Mouse (Mus musculus): ENCODE measurements around the gene Krt81. TPM values are rescaled to one million over a fixed set of nuclear protein-coding genes. Genes with fewer than 3 reads are reported as not detected.

The Krt81 gene
- polyA plus RNA-seq (2015; fragmentation: Nextera tagmentation; extraction: Ambion mirVana) = not detected in 2 replicates

GRCm38 (mm10) chr15:101463651-101464050 lies at the start of gene Krt81:
TSS of gene Krt81 (minus strand) at chr15:101463751.
- Histone ChIP-seq H3K27me3 (replicated peaks; ENCODE audit: insufficient read depth, low read length) (no peaks in the 10 kb centered on the region), H3K27ac (ENCODE audit: low read length) (no peak within 1 kb of the TSS), H3K4me2 (replicated peaks; ENCODE audit: low read depth, low read length) (no peak within 1 kb of the TSS), H3K36me3 (ENCODE audit: insufficient read depth, low read length) (no peaks in the 10 kb centered on the region), H3K9me3 (ENCODE audit: low read length) (no peaks in the 10 kb centered on the region), H3K9ac (replicated peaks; ENCODE audit: low read depth) (no peak within 1 kb of the TSS), H3K4me1 (ENCODE audit: insufficient read depth, low read depth, low read length) (no peaks in the 10 kb centered on the region), H3K4me3 (ENCODE audit: low read depth, low read length) (no peak within 1 kb of the TSS)
- ATAC-seq (no peak), DNase-seq (ENCODE audit: low spot score) (no peak)
- TF ChIP-seq EP300 (IDR thresholded peaks at IDR 0.05) (no peak), CTCF (IDR thresholded peaks at IDR 0.05) (no peak)
- 74% methylated on average over 13 of the region's 13 CpGs for WGBS

GRCm38 (mm10) chr15:101508247-101508646 lies 44.7 kb upstream of the Krt81 start:
- H3K27me3 ChIP-seq (replicated peaks; ENCODE audit: insufficient read depth, low read length) = no peaks in the 10 kb centered on the region
- WGBS = 52% methylated on average over 9 of the region's 9 CpGs
- H3K36me3 ChIP-seq (ENCODE audit: insufficient read depth, low read length) = no peaks in the 10 kb centered on the region
- no peak overlapping the region for H3K27ac ChIP-seq (ENCODE audit: low read length)
- DNase-seq (ENCODE audit: low spot score) (peak; percentile 50), ATAC-seq (peak; percentile 56)
- no peak overlapping the region for H3K4me3 ChIP-seq (ENCODE audit: low read depth, low read length)
- H3K9me3 ChIP-seq (ENCODE audit: low read length) = no peaks in the 10 kb centered on the region
- no peaks in the 10 kb centered on the region for H3K4me1 ChIP-seq (ENCODE audit: insufficient read depth, low read depth, low read length)
- TF ChIP-seq CTCF (IDR thresholded peaks at IDR 0.05) = no peak
- TF ChIP-seq EP300 (IDR thresholded peaks at IDR 0.05) = no peak
- no peak overlapping the region for H3K4me2 ChIP-seq (replicated peaks; ENCODE audit: low read depth, low read length)
- no peak overlapping the region for H3K9ac ChIP-seq (replicated peaks; ENCODE audit: low read depth)

GRCm38 (mm10) chr15:101506896-101507758 lies 43.6 kb upstream of the Krt81 start:
- TF ChIP-seq CTCF (IDR thresholded peaks at IDR 0.05) = no peak
- no peak for TF ChIP-seq EP300 (IDR thresholded peaks at IDR 0.05)
- no peak overlapping the region for H3K9ac ChIP-seq (replicated peaks; ENCODE audit: low read depth)
- ATAC-seq (no peak), DNase-seq (ENCODE audit: low spot score) (no peak)
- no peaks in the 10 kb centered on the region for H3K4me1 ChIP-seq (ENCODE audit: insufficient read depth, low read depth, low read length)
- 44% methylated on average over 14 of the region's 14 CpGs for WGBS
- no peaks in the 10 kb centered on the region for H3K27me3 ChIP-seq (replicated peaks; ENCODE audit: insufficient read depth, low read length)
- no peak overlapping the region for H3K4me2 ChIP-seq (replicated peaks; ENCODE audit: low read depth, low read length)
- no peaks in the 10 kb centered on the region for H3K9me3 ChIP-seq (ENCODE audit: low read length)
- H3K4me3 ChIP-seq (ENCODE audit: low read depth, low read length) = no peak overlapping the region
- H3K27ac ChIP-seq (ENCODE audit: low read length) = no peak overlapping the region
- H3K36me3 ChIP-seq (ENCODE audit: insufficient read depth, low read length) = no peaks in the 10 kb centered on the region

GRCm38 (mm10) chr15:101497181-101497580 lies 33.6 kb upstream of the Krt81 start:
- Histone ChIP-seq H3K4me1 (ENCODE audit: insufficient read depth, low read depth, low read length) (peaks cover 3% of the 10 kb centered on the region; the same call in 1 of the 2 replicates), H3K4me3 (ENCODE audit: low read depth, low read length) (no peak overlapping the region), H3K36me3 (ENCODE audit: insufficient read depth, low read length) (no peaks in the 10 kb centered on the region), H3K27ac (ENCODE audit: low read length) (no peak overlapping the region), H3K4me2 (replicated peaks; ENCODE audit: low read depth, low read length) (no peak overlapping the region), H3K9ac (replicated peaks; ENCODE audit: low read depth) (no peak overlapping the region), H3K27me3 (replicated peaks; ENCODE audit: insufficient read depth, low read length) (no peaks in the 10 kb centered on the region), H3K9me3 (ENCODE audit: low read length) (no peaks in the 10 kb centered on the region)
- TF ChIP-seq CTCF (IDR thresholded peaks at IDR 0.05) = peak; percentile 70
- TF ChIP-seq EP300 (IDR thresholded peaks at IDR 0.05) = no peak
- ATAC-seq = peak; percentile 17
- DNase-seq (ENCODE audit: low spot score) = peak; percentile 71
- WGBS = 67% methylated on average over 2 of the region's 2 CpGs

- no peak overlapping the region for H3K27ac ChIP-seq (ENCODE audit: low read length)
- WGBS = 71% methylated on average over 8 of the region's 8 CpGs
- H3K36me3 ChIP-seq (ENCODE audit: insufficient read depth, low read length) = no peaks in the 10 kb centered on the region
- no peak overlapping the region for H3K4me2 ChIP-seq (replicated peaks; ENCODE audit: low read depth, low read length)
- no peak overlapping the region for H3K9ac ChIP-seq (replicated peaks; ENCODE audit: low read depth)
- H3K4me1 ChIP-seq (ENCODE audit: insufficient read depth, low read depth, low read length) = peaks cover 3% of the 10 kb centered on the region; the same call in 1 of the 2 replicates
- TF ChIP-seq CTCF (IDR thresholded peaks at IDR 0.05) (no peak), EP300 (IDR thresholded peaks at IDR 0.05) (no peak)
- no peak for DNase-seq (ENCODE audit: low spot score)
- H3K9me3 ChIP-seq (ENCODE audit: low read length) = no peaks in the 10 kb centered on the region
- H3K27me3 ChIP-seq (replicated peaks; ENCODE audit: insufficient read depth, low read length) = no peaks in the 10 kb centered on the region
- H3K4me3 ChIP-seq (ENCODE audit: low read depth, low read length) = no peak overlapping the region
- no peak for ATAC-seq
Observed at GRCm38 (mm10) chr15:101495266-101495665, 31.7 kb upstream of the Krt81 start.

- no peaks in the 10 kb centered on the region for H3K9me3 ChIP-seq (ENCODE audit: low read length)
- DNase-seq (ENCODE audit: low spot score) (no peak), ATAC-seq (no peak)
- H3K27ac ChIP-seq (ENCODE audit: low read length) = no peak overlapping the region
- H3K27me3 ChIP-seq (replicated peaks; ENCODE audit: insufficient read depth, low read length) = no peaks in the 10 kb centered on the region
- WGBS = 47% methylated on average over 1 of the region's 1 CpGs
- H3K4me1 ChIP-seq (ENCODE audit: insufficient read depth, low read depth, low read length) = peaks cover 3% of the 10 kb centered on the region; the same call in 1 of the 2 replicates
- H3K4me2 ChIP-seq (replicated peaks; ENCODE audit: low read depth, low read length) = no peak overlapping the region
- TF ChIP-seq EP300 (IDR thresholded peaks at IDR 0.05) (no peak), CTCF (IDR thresholded peaks at IDR 0.05) (no peak)
- no peaks in the 10 kb centered on the region for H3K36me3 ChIP-seq (ENCODE audit: insufficient read depth, low read length)
- no peak overlapping the region for H3K4me3 ChIP-seq (ENCODE audit: low read depth, low read length)
- H3K9ac ChIP-seq (replicated peaks; ENCODE audit: low read depth) = no peak overlapping the region
Observed at GRCm38 (mm10) chr15:101494203-101494602, 30.7 kb upstream of the Krt81 start.

All from lung, postnatal 0 days (tissue).